Mouse (Mus musculus): ENCODE data around the gene G430095P16Rik. TPM values are rescaled to one million over a fixed set of nuclear protein-coding genes. Genes with fewer than 3 reads are reported as not detected.
A peak's percentile ranks its signal among the peaks of the same experiment; 100 is the strongest.

G430095P16Rik gene
- polyA plus RNA-seq, 1 experiment = 19.7 TPM

- no peak for TF ChIP-seq FLI1 (IDR thresholded peaks at IDR 0.05; ENCODE audit: low read length)
- TF ChIP-seq GATA1 (IDR thresholded peaks at IDR 0.05; ENCODE audit: borderline replicate concordance, low read length) = no peak
- H3K9me3 ChIP-seq = no peaks in the 10 kb centered on the region
- peaks cover 10% of the 10 kb centered on the region for H3K36me3 ChIP-seq (replicated peaks; ENCODE audit: low read length)
- H3K4me1 ChIP-seq = peaks cover 89% of the 10 kb centered on the region
- peak overlapping the region; percentile 87 for H3K4me3 ChIP-seq (replicated peaks)
- H3K27me3 ChIP-seq (replicated peaks) = peaks cover 60% of the 10 kb centered on the region
Observed at GRCm38 (mm10) chr8:84737608-84738007, 14.8 kb downstream of the G430095P16Rik start.

- Histone ChIP-seq H3K4me1 (peaks cover 88% of the 10 kb centered on the region), H3K36me3 (replicated peaks; ENCODE audit: low read length) (peaks cover 8% of the 10 kb centered on the region), H3K27me3 (replicated peaks) (peaks cover 54% of the 10 kb centered on the region), H3K4me3 (replicated peaks) (no peak overlapping the region), H3K9me3 (no peaks in the 10 kb centered on the region)
- no peak for TF ChIP-seq GATA1 (IDR thresholded peaks at IDR 0.05; ENCODE audit: borderline replicate concordance, low read length)
- no peak for TF ChIP-seq FLI1 (IDR thresholded peaks at IDR 0.05; ENCODE audit: low read length)
Observed at GRCm38 (mm10) chr8:84738266-84738665, 15.5 kb downstream of the G430095P16Rik start.

GRCm38 (mm10) chr8:84738715-84739400 lies 16.1 kb downstream of the G430095P16Rik start:
- peaks cover 2% of the 10 kb centered on the region for H3K36me3 ChIP-seq (replicated peaks; ENCODE audit: low read length)
- no peaks in the 10 kb centered on the region for H3K9me3 ChIP-seq
- TF ChIP-seq GATA1 (IDR thresholded peaks at IDR 0.05; ENCODE audit: borderline replicate concordance, low read length) (no peak), FLI1 (IDR thresholded peaks at IDR 0.05; ENCODE audit: low read length) (no peak)
- peaks cover 49% of the 10 kb centered on the region for H3K27me3 ChIP-seq (replicated peaks)
- peaks cover 88% of the 10 kb centered on the region for H3K4me1 ChIP-seq
- H3K4me3 ChIP-seq (replicated peaks) = no peak overlapping the region

- peaks cover 88% of the 10 kb centered on the region for H3K4me1 ChIP-seq
- H3K27me3 ChIP-seq (replicated peaks) = peaks cover 44% of the 10 kb centered on the region
- H3K4me3 ChIP-seq (replicated peaks) = no peak overlapping the region
- no peaks in the 10 kb centered on the region for H3K36me3 ChIP-seq (replicated peaks; ENCODE audit: low read length)
- no peaks in the 10 kb centered on the region for H3K9me3 ChIP-seq
- TF ChIP-seq FLI1 (IDR thresholded peaks at IDR 0.05; ENCODE audit: low read length) = no peak
- TF ChIP-seq GATA1 (IDR thresholded peaks at IDR 0.05; ENCODE audit: borderline replicate concordance, low read length) = no peak
Observed at GRCm38 (mm10) chr8:84739401-84739742, 16.6 kb downstream of the G430095P16Rik start.

- Histone ChIP-seq H3K4me3 (replicated peaks) (no peak overlapping the region), H3K36me3 (replicated peaks; ENCODE audit: low read length) (no peaks in the 10 kb centered on the region), H3K9me3 (no peaks in the 10 kb centered on the region), H3K27me3 (replicated peaks) (peaks cover 38% of the 10 kb centered on the region), H3K4me1 (peaks cover 88% of the 10 kb centered on the region)
- TF ChIP-seq FLI1 (IDR thresholded peaks at IDR 0.05; ENCODE audit: low read length) (no peak), GATA1 (IDR thresholded peaks at IDR 0.05; ENCODE audit: borderline replicate concordance, low read length) (no peak)
Observed at GRCm38 (mm10) chr8:84740895-84741843, 18.4 kb downstream of the G430095P16Rik start.

- TF ChIP-seq GATA1 (IDR thresholded peaks at IDR 0.05; ENCODE audit: borderline replicate concordance, low read length) (no peak), FLI1 (IDR thresholded peaks at IDR 0.05; ENCODE audit: low read length) (no peak)
- Histone ChIP-seq H3K36me3 (replicated peaks; ENCODE audit: low read length) (no peaks in the 10 kb centered on the region), H3K9me3 (no peaks in the 10 kb centered on the region), H3K4me1 (peaks cover 79% of the 10 kb centered on the region), H3K27me3 (replicated peaks) (peaks cover 40% of the 10 kb centered on the region), H3K4me3 (replicated peaks) (no peak overlapping the region)
Observed at GRCm38 (mm10) chr8:84742171-84743053, 19.6 kb downstream of the G430095P16Rik start.

GRCm38 (mm10) chr8:84743054-84743415 lies 20.2 kb downstream of the G430095P16Rik start:
- H3K36me3 ChIP-seq (replicated peaks; ENCODE audit: low read length) = no peaks in the 10 kb centered on the region
- TF ChIP-seq FLI1 (IDR thresholded peaks at IDR 0.05; ENCODE audit: low read length) (no peak), GATA1 (IDR thresholded peaks at IDR 0.05; ENCODE audit: borderline replicate concordance, low read length) (no peak)
- no peak overlapping the region for H3K4me3 ChIP-seq (replicated peaks)
- H3K9me3 ChIP-seq = no peaks in the 10 kb centered on the region
- H3K27me3 ChIP-seq (replicated peaks) = peaks cover 40% of the 10 kb centered on the region
- peaks cover 72% of the 10 kb centered on the region for H3K4me1 ChIP-seq

- Histone ChIP-seq H3K4me1 (peaks cover 65% of the 10 kb centered on the region), H3K36me3 (replicated peaks; ENCODE audit: low read length) (no peaks in the 10 kb centered on the region), H3K27me3 (replicated peaks) (peaks cover 34% of the 10 kb centered on the region), H3K9me3 (no peaks in the 10 kb centered on the region), H3K4me3 (replicated peaks) (no peak overlapping the region)
- TF ChIP-seq FLI1 (IDR thresholded peaks at IDR 0.05; ENCODE audit: low read length) (no peak), GATA1 (IDR thresholded peaks at IDR 0.05; ENCODE audit: borderline replicate concordance, low read length) (no peak)
Observed at GRCm38 (mm10) chr8:84743517-84744420, 21.0 kb downstream of the G430095P16Rik start.
